Mouse (Mus musculus) induced T-regulatory cell, adult 2 months (primary cell): ENCODE results near the gene Gm16503.
"Not testable (repeated sequence)": the region's sequence is repeated elsewhere in the genome, so short reads cannot be mapped to it uniquely, and the experiment has no call there.

Experiments used
- DNase-seq: peaks from one replicate; pipeline ENCODE4 v3.0.0-alpha.2; 2012; ENCODE audit warnings: low read depth

Gene Gm16503

DNA sequence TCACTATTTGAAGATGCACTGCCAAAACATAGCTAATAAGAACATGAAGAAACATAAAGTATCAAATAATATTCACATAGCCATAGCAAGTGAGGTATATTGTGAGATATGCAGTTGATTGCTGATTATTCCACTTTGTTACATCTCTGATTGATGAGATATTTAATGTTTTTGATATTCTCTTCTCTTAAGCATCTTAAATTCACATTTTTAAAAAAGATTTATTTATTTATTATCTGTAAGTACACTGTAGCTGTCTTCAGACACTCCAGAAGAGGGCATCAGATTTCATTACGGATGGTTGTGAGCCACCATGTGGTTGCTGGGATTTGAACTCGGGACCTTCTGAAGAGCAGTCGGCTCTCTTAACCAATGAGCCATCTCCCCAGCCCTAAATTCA lies at the start of gene Gm16503:
Gm16503 (plus strand) TSS at position 301 of the 400 bp plus-strand sequence.
- DNase-seq: not testable (repeated sequence)

DNA sequence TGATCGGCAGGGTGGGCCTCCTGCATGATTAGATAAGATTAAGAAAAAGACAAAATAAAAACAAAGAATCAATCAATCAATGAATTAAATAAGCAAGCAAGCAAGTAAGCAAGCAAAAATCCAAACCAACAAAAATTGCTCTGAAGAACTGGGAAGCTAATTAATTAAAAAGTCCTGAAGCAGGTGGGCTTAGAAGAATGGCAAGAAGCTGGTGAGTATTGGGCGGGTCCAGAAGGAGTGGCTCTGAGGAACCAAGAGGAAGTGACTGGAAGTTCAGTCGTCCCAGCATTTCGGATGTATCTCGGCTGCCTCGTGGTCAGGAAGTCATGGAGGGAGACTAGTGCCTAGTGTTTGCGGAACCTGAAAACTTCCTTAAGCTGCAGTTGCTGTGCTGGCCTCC lies 47.9 kb upstream of the Gm16503 start, which contains the start of gene Zfp982:
Zfp982 (plus strand) TSS at position 301 of the 400 bp plus-strand sequence.
- DNase-seq: not testable (repeated sequence)

DNA sequence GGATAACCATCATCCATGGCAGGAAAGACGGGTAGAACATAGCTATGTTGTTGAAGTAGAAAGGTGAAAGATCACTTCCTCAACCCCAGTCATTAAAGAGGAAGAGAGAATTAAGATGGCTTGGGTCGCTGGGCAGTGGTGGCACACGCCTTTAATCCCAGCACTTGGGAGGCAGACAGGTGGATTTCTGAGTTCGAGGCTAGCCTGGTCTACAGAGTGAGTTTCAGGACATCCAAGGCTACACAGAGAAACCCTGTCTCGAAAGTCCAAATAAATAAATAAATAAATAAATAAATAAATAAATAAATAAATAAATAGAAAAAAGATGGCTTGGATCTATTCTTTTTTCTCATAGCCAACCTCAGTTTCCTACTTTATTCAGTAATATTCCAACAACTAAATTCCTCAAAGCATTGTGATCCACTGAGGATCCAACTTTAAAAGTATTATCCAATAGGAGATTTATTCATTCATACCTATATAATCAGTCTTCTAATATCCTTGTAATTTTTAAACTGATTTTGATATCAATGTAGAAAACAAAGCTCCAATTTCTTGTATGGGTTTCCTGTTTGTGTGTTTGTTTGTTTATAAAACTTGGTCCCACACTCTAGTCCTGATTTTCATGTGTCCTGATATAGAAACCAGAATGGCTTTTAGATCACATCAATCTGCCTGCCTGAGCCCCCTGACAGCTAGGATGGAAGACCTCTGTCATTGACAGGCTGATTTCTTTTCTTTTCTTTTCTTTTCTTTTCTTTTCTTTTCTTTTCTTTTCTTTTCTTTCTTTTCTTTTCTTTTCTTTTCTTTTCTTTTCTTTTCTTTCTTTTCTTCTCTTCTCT lies 41.0 kb upstream of the Gm16503 start:
- not testable (repeated sequence) for DNase-seq

DNA sequence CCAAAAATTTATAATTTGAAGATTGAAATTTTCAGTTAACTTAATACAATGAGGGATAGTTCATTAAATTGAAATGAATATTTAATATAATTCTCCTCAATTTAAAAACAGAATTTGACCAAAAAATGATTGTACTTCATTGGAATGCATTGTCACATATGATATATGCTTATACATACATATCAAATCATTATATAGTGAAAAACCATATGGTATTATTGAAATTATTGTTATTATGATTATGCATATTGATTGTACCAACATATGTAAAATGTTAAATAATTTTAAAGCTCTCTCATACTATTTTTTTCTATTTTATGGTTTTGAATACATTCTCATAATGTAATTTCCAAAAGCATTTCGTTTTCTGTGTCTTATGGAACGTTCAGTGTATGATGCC lies 30.8 kb upstream of the Gm16503 start:
- no peak for DNase-seq

DNA sequence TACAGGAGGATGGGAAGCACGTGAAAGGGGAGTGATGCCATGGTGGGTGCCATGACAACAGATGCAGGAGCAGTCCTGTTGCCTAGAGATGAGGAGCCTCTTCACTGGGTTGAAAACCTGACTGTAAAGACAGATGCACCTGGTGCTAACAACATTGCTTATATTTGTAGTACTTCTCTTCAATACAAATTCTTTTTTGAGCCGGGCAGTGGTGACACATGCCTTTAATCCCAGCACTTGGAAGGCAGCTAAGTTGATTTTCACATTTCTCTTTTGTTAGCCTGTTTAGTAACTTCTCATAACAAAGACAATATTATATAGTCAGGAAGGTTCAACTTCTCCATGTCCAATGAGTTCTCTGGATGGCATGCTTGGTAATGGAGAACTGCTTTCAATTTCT lies 21.0 kb upstream of the Gm16503 start:
- no peak for DNase-seq

DNA sequence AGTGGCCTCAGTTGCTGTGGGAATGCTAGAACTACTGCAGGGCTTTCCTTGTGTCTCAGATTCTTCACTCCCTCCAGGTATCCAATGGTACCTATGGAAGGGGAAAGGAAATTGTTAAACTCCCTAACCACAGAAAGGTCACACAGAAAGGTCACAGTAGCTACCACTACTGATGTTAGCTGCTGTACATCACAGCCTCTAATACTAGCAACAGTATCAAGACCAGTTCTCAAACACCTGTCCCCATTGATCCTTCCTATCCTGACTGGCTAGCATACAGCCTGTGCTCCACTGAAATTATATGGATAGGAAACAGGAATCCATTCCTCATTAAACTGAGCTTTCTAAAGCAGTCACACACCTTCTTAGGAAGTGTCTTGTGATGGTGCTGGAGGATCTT lies 19.9 kb upstream of the Gm16503 start:
- DNase-seq: no peak

DNA sequence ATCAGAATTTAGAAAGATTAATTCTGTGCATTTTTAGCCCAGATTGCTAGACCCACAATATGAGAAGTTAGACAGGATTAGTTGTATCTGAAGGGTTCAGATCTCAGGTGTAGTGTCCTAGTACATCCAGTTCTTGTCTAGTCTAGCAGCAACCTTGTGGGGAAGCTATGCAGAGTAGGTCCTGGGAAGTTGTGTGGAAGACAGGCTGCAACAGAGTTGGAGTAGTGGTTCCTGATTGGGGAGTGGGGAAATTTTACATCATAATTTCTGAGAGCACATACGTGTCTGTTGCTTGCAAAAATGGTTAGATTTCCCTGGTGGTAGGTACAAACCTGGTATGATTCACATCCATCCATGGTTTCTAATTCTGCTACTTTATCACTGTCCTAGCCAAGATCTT lies 14.9 kb upstream of the Gm16503 start:
- DNase-seq: no peak

DNA sequence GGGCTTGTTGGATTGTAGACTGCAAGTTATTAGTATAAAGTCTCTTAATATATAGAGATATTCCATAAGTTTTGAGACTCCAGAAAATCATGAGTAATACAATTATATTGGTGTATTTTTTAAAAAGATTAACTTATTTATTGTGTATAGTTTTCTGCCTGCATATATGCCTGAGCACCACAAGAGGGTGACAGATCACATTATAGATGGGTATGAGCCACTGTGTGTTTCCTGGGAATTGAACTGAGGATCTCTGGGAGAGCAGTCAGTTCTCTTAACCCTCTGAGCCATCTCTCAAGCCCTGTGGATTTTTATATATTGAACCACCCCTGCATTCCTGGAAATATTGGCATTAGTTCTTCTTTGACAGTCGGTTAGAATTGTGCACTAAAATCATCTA lies 9.7 kb upstream of the Gm16503 start:
- no peak for DNase-seq

DNA sequence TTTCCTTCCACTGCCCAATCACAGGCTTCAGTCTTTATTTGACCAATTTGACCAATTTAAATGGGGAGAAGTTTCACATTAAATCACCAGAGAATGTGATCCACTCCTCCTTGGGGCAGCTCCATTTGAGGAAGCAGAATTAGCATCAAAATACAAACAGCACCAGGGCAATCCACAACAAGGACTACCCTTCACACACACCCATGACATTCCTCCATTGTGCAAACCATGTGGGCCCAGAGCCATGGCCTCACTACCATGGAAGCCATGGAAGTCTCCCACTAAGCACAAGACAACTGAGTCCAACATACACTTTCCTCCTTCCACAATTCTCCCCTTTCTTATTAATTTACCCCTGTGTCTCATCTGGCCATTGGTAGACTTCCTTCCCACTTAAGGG lies 4.1 kb upstream of the Gm16503 start:
- not testable (repeated sequence) for DNase-seq

DNA sequence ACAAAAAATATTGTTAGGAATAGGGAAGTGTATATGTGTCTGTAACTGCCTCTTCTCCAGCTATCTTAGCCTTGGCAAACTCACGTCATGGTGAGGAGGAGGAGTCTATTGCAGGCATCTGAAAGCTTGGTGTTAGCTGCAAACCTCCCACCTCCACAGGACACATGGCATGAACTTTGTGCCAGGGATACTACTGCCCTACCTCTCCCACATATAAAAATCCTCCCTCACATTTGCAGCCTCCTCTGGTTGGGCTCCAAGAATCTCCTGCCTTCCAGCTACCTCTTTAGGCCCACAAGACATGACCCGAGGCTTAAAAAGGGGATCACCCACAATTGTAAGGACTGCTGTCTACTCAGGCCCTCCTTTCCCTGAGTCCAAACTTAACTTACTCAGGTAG lies 2.3 kb upstream of the Gm16503 start:
- no peak for DNase-seq

DNA sequence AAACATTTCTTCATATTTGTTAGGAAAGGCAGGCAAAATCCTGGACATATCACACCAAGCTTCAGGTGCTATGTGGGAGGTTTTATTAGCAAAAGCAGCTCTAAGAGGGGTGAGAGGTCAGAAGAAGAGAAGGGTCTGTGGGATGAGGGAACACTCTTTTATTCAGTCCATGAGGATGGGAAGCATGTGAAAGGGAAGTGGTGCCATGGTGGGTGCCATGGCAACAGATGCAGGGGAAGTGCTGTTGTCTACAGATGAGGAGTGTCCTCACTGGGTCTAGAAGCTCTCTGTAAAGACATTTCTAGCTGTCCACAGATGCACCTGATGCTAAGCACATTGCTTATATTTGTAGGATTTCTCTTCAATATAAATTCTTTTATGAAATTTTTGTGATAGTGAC lies 1.1 kb downstream of the Gm16503 start:
- DNase-seq: no peak

DNA sequence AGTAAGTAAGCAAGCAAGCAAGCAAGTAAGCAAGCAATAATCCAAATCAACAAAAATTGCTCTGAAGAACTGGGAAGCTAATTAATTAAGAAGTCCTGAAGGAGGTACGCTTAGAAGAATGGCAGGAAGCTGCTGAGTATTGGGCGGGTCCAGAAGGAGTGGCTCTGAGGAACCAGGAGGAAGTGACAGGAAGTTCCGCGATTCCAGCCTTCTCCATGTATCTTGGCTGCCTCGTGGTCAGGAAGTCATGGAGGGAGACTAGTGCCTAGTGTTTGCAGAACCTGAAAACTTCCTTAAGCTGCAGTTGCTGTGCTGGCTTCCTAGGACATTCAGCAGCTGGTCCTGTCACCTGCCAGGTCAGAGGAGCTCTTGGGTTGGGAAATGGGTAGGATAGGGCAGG lies 13.1 kb downstream of the Gm16503 start, which contains the start of gene Zfp985:
Zfp985 (plus strand) TSS at position 207 of the 400 bp plus-strand sequence.
- not testable (repeated sequence) for DNase-seq

DNA sequence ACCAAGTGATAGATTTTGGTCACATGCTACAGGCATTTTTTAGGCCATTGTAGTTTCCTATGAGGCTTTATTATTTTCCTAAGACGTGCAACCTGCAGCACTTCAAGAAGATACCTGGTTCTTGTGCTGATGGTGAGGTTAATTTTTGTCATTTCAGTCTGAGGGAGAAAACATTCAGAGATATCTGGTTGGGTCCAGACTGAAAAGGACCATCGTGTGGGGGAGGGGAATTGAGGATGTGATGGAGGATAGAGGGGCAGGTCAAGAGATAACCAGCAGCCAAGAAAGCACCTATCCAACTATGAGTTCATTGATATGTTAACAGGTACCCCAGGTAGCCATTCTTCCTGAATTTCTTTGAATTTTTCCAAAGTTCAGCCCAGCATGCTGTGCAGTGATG lies 14.3 kb downstream of the Gm16503 start:
- not testable (repeated sequence) for DNase-seq

DNA sequence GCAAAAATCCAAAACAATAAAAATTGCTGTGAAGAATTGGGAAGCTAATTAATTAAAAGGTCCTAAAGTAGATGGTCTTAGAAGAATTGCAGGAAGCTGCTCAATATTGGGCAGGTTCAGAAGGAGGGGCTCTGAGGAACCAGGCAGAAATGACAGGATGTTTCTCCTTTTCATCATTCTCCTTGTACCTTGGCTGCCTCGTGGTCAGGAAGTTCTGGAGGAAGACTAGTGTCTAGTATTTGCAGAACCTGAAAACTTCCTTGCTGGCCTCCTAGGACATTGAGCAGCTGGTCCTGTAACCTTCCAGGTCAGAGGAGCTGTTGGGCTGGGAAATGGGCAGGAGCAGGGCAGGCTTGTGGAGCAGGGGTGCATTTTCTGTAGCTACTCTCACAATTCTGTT lies 16.9 kb downstream of the Gm16503 start:
- DNase-seq: not testable (repeated sequence)

DNA sequence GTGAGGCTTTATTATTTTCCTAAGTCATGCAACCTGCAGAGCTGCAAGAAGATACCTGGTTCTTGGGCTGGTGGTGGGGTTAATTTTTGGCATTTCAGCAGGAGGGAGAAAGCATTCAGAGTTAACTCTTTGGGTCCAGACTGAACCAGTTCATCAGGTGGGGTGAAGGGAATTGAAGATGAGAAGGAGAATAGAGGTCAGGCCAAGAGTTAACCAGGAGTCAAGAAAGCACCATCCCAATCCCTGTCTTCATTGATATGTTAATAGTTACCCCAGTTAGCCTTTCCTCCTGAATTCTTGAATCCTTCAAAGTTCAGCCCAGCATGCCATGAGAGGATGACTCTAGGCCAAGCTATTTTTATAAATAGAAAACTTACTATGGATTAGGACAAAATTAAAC lies 18.0 kb downstream of the Gm16503 start:
- DNase-seq: not testable (repeated sequence)

DNA sequence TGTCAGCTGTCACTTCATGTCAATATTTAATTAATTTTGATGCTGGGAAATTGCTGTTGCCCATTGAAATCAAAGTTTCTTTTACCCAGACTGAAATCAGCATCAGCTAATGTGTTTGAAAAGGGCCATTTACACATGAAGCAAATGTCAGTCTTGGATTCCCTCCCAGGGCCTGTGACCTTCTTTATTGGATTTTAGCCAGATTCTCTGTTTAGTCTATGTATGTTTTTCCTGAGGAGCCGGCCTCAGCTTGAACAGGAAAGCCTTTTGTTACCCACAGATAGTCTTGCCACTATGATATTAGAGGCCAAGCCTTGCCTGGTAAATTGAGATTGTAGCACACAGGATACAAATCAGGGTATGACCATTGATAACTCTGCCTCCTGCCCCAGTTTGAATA lies 19.1 kb downstream of the Gm16503 start:
- DNase-seq: not testable (repeated sequence)

DNA sequence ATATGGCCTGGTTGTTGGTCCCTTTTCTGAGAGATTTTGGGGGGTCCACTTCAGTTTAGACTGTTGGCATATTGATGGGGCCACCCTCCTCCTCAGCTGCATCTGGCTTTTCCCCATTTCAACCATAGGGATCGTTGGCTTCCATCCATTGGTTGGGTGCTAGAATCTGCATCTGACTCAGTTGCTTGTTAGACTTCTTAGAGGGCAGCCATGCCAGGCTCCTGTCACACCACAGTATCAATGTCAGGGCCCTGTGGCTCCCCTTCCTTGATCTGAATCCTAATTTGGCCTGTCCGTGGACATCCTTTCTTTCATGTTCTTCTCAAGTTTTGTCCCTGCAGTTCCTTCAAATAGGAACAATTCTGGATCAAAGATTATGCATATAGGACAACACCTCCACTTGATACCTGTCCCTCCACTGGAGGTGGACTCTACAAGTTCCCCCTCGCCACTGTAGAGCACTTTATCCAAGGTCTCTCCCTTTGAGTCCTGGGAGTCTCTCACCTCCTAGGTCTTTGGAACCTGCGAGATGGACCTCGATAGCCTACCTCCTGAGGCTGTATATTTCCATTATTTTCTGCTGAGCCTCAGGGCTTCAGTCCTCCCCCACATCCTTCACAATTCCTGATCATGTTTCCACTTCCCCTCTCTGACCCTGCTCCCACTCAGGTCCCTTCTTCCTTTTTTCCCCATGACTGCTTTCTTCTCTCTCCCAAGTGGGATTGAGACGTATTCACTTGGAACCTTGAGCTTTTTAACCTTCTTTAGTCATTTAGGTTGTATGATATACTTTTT lies 25.6 kb downstream of the Gm16503 start:
- DNase-seq: no peak

DNA sequence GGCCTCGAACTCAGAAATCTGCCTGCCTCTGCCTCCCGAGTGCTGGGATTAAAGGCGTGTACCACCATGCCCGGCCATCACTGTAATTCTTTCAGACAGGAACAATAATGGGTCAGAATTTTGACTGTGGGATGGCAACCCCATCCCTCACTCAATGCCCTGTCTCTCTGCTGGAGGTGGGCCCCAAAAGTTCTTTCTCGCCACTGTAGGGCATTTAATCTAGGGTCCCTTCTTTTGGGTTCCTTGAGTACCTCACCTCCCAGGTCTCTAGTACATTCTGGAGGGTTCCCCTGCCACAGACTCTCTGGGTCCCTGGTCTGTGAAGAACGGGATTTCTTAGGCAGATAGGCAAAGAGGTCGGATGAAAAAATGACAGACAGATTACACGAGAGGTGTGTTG lies 31.1 kb downstream of the Gm16503 start:
- not testable (repeated sequence) for DNase-seq

DNA sequence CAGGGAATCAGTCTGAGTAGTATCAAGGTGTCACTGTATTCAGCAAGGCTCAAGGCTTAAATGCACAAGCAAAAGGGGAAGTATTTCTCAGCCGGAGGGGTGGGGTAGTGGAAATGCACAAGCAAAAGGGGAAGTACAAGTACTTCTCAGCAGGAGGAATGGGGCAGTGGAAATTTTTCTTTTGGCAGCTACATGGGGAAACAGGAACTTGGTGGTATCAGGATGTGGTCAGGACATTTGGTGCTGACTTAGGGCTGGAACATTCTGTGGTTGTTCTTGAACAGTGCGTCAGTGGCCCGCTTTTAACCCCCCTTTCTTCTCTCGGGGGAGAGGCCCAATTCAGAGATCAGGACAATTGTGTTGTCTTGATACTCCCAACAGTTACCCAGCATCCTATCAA lies 39.4 kb downstream of the Gm16503 start:
- not testable (repeated sequence) for DNase-seq

DNA sequence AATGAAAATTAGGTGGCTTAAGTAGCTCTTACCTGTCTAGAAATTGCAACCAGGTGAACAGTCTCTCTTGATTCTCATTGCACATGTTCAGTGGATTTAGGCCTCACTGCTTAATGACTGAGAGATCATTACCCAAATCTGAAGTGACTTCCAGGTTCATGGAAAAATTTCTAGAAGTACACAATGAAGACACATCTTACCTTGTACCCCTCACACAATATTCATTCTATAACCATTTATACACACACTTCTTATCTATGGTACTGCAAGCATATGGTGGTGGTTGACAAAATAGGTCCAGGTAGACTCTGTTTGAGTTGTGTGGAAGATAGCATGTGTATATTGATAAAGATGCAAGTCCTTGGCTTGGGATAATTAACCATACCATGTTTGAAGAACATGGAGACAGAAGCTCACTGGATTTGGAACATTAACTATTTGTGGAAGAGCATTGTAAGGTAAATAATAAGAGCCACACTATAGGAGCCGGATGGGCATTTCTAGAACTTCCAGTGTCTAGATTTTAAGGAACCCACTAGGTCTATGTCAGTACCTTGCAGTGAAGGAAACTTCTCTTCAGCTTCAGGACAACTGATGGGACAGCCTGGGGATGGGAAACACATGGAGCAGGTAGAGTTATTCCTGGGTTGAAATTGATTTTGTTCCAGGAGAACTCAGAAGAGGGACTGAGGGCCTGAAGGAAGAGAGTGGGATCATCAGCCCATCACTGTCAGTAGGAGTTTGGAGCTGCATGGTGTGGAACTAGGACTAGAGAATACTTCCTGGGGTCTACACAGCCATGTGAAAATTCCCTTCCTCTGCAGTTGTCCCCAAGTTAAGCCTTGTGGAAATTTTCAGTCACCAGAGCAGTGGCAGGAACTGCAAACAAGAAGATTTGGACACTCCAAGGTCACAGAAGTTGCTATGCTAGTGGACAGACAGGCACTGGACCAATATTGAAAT lies 46.8 kb downstream of the Gm16503 start:
- DNase-seq: no peak
